Mouse (Mus musculus): Measurements from ENCODE around the gene Acaa1a.

Gene Acaa1a

GRCm38 (mm10) chr9:119339558-119340211 lies at the start of gene Acaa1a:
Acaa1a (plus strand) TSS chr9:119339676.
- peak; percentile 82 for DNase-seq

GRCm38 (mm10) chr9:119290791-119291190 lies 48.7 kb upstream of the Acaa1a start:
- no peak for DNase-seq

- DNase-seq, result no peak
Observed at GRCm38 (mm10) chr9:119297696-119298095, 41.8 kb upstream of the Acaa1a start.

DNA sequence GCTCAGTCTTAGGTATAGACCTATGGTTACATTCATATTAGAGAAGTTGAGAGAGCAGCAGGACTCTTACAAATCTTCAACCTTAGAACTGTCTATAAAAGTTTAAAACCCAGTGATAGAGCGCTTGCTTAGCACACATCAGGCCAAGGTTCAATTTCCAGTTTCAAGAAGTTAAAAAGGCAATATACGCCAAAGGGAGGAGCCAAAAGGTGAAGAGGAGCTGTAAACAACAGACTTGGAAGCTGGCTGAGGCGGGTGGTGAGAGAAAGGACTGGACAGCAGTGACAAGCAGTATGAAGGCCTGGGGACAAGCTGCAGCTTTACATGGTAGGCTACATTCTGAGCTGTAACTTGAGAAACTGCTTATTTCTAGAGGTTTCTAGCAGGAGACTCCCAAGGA lies 40.9 kb upstream of the Acaa1a start:
- peak; percentile 31 to 45 for DNase-seq

DNA sequence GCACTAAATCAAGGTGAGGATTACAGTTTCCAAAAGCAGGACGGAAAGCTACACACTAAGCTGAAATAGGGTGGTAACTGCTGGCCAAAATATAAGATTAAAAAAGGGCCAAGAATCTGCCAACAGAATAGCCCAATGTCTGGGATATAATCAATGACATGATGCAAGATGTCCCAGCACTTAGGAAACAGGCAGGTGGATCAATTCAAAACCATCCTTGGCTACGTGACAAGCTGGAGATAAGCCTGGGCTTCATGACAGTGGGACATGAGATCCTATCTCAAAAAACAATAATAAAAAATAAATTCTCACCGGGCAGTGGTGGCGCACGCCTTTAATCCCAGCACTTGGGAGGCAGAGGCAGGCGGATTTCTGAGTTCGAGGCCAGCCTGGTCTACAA lies 33.6 kb upstream of the Acaa1a start:
- no peak for DNase-seq

DNA sequence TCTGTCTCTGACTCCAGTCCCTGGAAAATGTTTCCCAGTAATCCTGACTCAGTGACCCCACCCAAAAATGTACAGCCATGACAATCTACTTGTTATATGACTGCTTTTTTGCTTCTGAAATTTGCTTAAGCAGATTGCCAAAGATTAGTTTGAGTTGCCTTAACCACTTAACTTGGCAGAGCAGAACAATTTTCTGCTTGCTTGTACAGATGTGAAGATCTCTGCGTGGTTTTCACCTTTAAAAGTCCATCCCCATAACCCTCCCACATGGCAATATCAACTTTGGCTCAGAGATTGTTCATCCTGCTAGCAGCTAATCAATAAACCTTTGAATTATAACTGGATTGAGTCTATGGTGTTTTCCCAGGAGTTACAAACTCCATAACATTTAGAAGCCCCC lies 30.4 kb upstream of the Acaa1a start:
- DNase-seq, result no peak

GRCm38 (mm10) chr9:119313096-119313495 lies 26.4 kb upstream of the Acaa1a start:
- DNase-seq, result no peak

DNA sequence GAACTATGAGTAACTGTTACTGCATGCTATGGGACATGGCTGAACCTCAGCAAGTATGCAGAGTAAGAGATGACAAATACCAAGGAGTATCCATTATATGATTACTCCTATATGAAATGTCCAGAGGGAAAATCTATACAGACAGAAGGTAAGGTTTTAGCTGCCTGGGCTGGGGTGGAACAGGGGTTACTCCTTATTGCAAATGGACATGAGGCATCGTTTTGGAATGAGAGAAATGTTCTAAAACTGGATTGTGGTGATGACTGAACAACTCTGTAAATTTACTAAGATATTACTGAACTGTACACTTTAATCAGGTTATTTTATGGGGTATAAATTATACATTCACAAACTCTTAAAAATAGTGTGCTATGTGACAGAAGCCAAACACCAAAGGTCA lies 20.6 kb upstream of the Acaa1a start:
- no peak for DNase-seq

DNA sequence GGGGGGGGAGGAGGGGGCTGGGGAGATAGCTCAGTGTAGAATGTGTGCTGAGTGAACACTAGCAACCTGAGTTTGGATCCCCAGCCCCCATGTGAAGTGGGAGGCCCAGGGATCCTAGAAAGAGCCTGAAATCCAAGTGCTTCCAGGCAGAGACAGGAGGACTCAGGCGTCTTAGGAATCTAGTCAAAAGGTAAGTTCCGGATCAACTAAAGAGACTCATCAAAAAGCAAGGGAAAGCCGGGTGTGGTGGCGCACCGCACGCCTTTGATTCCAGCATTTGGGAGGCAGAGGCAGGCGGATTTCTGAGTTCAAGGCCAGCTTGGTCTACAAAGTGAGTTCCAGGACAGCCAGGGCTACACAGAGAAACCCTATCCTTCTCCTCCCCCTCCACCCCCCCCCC lies 19.0 kb upstream of the Acaa1a start:
- DNase-seq, result no peak

DNA sequence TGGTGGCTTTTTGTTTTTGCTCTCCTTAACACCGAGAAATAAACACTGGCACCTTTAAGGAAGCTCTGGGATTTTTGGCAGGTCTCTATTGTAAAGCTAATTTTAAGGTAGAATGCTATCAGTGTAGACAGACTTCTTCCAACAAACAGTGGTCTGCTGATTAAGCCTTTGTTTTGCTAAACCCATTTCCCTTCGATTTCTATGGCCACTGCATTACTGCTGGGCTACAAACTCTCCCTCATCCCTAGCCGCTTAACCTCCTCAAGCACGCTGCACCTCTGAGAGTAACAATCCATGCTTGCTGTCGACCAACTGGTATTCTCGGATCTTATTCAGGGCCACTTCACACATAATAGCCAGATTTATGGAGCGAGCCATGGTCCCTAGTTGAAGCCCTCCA lies 18.5 kb upstream of the Acaa1a start:
- DNase-seq, result no peak

- DNase-seq, result peak; percentile 10 to 21
Observed at GRCm38 (mm10) chr9:119321392-119322229, 17.9 kb upstream of the Acaa1a start.

- DNase-seq, result peak; percentile 99 to 100
Observed at GRCm38 (mm10) chr9:119322289-119323259, 16.9 kb upstream of the Acaa1a start, which contains the start of gene Oxsr1. Oxsr1 (minus strand) TSS chr9:119322427.

GRCm38 (mm10) chr9:119323260-119323645 lies 16.2 kb upstream of the Acaa1a start:
- no peak for DNase-seq

DNA sequence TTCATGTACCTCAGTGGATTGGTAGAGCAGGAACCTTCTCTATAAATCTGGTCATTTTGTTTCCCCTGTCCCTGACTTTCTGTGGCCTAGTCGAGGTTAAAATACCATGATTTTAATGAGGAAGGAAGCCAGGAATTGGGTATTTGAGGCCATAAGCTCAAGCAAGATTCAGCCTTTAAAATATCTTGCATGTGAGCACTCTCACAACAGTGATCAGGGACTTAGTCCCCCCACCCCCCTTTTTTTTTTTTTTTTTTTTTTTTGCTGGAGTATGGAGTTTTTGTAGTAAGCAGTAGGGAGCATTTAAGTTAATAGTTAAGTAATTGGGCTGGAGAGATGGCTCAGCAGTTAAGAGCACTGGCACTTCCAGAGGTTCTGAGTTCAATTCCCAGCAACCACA lies 15.3 kb upstream of the Acaa1a start:
- DNase-seq, result no peak

DNA sequence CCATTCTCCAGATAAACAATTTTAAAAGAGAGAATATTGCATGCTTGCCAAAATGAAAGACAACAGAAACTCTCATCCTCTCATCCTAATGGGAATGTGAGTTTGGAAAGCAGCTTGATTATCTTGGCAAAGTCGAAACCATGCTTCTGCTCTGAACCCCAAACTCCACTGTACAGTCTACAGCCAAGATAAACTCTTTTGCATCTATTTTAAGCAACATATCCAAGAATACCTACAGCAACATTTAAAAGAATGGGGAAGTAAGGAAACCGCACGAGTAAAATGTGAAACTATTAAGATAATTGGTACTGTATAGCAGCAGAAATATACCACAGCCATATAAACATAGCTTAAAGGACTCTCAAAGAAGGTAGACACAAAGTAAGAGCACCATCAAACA lies 11.0 kb upstream of the Acaa1a start:
- no peak for DNase-seq

DNA sequence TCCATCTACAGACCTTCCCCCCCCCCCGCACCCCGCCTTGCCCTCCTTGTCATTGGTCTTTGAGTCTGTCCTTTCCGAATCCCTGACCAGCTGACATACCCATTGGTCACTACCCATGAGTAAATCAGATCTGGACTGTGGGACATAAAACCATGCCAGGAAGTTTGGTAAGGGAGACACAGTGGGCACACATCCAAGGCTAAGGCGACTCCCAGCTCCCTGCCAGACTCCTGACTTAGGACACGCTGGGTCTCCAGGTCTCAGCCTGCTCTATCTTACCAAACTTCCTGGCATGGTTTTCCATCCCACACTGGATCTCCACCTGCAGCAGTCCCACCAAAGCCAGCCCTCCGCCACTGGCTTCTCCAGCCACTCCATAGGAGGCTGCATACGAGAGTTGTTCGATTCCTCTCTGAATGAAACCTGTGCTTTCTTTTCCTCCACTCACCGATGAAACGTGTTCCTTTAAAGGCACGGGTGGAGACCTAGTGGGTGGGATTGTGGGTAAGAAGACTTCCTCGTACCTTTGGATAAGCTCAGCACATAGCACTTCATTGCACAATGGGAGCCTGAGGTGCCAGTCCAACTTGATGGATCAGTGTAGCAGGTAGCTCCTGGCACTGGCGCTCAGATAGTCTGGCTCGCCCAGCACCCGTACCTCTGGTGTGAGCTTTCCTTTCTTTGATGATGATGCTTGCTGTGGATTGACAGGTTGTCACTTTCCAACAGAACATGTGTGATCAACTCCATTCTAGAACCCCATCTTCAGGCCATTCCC lies 9.1 kb upstream of the Acaa1a start:
- no peak for DNase-seq

GRCm38 (mm10) chr9:119334324-119334723 lies 5.2 kb upstream of the Acaa1a start:
- DNase-seq, result peak; percentile 66 to 73

- no peak for DNase-seq
Observed at GRCm38 (mm10) chr9:119334834-119335233, 4.6 kb upstream of the Acaa1a start.

DNA sequence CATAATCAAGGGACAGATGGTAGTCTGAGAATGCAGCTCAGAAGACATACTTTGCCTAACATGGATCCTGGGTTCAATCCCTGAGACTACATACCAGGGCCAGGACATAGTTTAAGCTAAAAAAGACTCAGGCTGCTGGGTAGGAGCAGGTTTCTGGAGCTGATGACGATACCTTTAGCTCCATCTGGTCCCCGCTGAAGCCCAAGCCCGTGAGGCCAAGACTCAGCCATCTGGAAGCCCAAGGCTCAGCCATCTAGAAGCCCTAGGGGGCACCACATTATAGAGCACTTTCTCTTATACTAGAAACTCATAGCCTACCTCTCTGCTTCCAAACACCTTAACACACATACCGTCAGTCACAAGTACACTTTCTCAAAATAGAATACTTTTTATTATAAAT lies 3.9 kb upstream of the Acaa1a start:
- no peak for DNase-seq

DNA sequence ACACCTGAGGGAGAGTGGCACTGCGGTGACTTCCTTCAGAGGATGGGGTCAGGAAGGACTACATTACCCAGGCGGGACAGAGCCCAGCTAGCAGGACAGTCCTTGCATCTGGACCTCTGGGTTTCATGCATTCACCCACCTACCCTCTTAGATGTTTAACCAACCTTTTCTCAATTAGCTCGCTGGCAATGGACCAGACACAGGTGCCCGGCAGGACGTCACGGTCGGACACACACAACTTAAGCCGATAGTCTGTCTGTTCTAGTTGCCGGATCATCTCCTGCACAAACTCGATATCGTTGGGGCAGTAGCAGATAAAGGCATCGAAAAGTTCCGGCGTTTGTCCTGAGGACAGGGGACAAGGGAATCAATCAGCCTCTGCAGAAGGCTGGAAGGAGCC lies 1.6 kb upstream of the Acaa1a start:
- peak in 1 of 2 experiments; percentile 46 for DNase-seq

GRCm38 (mm10) chr9:119338350-119338749 lies 1.1 kb upstream of the Acaa1a start:
- no peak for DNase-seq

- DNase-seq, result no peak
Observed at GRCm38 (mm10) chr9:119339106-119339505, 370 bp upstream of the Acaa1a start.

Data from kidney, postnatal 36 days (tissue).